Mouse (Mus musculus) CH12F3 (cell line): ENCODE results near the gene Bmx.

ENCODE experiments used
- in situ Hi-C: fragments of 300-500 bp; cut with MboI; formaldehyde crosslinking; loops from 2 replicates; pipeline ENCODE4 v1.14.3; 2020; ENCODE audit warnings: low sequenced_read_pairs

Gene Bmx

GRCm38 (mm10) chrX:164178856-164179255 lies 79.1 kb downstream of the Bmx start:
- in situ Hi-C loops = no loop called here

- in situ Hi-C loops = no loop called here
Measured at GRCm38 (mm10) chrX:164175780-164176179, 82.2 kb downstream of the Bmx start.

DNA sequence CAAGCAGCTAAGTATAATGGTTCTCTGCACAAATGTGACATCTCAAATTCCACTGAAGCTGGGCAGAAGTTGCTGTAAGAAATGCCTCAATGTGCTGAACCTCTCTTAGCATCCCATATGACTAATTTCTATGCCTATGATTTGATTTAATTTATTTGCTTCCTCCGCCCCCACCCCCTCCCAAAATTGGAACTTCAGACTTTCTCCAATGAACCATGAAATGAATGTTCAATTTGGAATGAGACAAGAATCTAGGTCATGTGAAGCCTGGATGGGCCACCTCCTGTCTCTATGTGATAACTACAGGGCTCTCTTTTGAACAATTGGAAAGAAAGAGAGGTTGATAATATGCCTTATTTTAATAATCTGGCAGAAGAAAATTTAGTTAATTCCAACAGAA lies 82.7 kb downstream of the Bmx start:
- in situ Hi-C loops = no loop called here

- in situ Hi-C loops = no loop called here
Measured at GRCm38 (mm10) chrX:164173880-164174279, 84.1 kb downstream of the Bmx start.

- in situ Hi-C loops = no loop called here
Measured at GRCm38 (mm10) chrX:164171034-164171433, 87.0 kb downstream of the Bmx start.

DNA sequence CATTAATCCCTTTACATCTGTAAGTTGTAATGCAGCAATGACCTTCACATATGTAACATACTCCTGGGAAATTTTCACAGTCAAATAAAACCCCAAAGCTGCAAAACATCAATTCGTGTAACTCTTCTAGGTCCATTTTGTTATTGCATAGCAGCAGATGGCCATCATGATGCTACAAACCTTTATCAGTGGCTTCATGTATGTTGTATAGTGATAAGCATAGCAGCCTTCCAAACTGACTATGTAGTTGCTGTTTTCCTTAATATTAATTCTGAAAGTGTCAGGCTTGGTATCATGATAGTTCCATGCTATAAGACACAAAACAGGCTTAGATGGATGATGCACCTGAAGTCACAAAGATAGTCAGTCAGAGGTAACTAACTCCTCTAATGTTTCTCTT lies 93.3 kb downstream of the Bmx start:
- in situ Hi-C loops = no loop called here

DNA sequence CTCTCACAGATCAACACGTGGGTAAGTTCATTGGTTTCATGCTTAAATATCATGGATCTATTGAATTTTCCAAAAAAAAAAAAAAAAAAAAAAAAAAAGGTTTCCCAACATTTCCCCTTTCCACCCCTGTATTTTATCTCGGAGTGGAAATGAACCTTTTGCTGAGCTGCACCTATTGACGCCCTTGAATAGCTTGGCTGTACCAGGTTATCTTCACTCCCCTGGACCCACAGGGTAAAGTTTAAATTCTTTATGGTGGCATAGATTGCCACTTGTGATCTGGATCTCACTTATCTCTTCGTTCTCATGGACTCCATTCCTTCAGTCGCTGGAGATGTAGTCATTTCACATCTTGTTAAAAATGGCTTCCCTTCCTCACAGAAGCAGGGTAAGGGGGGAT lies 103.4 kb downstream of the Bmx start:
- in situ Hi-C loops = no loop called here

DNA sequence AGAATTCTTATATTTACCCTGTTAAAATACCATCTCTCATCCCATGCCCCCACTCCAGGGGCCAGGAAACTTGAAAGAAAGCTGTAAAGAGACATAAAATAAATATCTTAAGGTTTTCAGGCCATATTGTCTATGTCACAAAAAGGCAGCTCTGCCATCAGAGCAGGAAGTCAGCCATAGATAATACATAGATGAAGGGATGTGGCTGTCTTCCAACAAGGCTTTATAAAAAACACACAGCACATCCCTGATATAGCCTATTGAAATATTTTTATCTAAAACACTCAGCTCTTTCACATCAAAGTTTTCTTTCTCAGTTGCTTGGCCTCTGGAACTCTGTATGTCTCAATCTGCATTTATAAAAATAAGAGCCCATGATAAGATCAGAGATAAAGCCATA lies 104.4 kb downstream of the Bmx start:
- in situ Hi-C loops = no loop called here

- in situ Hi-C loops = no loop called here
Measured at GRCm38 (mm10) chrX:164152703-164153102, 105.3 kb downstream of the Bmx start.

GRCm38 (mm10) chrX:164145463-164146250 lies 112.3 kb downstream of the Bmx start:
- in situ Hi-C loops = no loop called here
